Mouse (Mus musculus): ENCODE results near the gene Lhx2. TPM values are rescaled to one million over a fixed set of nuclear protein-coding genes. Genes with fewer than 3 reads are reported as not detected.

Lhx2 gene
- total RNA-seq, 2 experiments from 2014 or later: not detected

DNA sequence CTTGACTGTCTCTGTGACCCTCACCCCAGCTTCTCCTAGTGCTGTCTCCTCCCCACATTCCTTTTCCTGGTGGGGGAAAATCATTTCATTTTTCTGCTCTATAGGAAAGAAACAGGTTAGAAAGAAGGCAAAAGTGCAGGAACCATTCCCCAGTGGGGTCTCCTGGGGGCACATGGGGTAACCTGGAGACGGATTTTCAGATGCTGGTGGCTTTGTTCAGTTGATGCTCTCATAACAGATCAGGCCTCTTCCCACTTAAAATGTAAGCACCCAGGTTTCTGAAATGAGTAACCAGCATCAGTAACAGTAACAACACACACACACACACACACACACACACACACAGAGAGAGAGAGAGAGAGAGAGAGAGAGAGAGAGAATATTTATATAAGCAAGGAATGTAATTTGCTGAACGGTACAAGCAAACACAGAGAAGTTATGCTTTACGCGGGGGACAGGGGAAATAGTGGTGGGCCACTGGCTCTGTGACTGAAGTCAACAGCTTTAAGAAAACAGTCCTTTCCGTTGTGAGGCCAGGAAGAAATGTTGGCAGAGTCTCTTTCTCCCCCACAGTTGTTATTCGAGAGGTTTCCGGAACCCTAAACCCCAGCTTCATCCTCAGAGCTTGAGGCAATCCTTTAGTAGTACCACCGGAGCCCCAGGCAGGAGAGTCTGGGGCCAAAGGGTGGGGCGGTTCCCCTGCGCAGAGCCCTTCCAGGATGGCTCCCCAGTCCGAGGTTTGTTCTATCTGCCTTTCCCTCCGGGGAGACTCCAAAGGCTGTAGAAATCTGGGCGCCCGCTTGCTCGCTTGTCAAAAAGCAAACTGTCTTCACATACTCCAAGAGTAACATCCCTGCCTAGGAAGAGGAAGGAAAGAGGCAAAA, 8.0 kb downstream of the Lhx2 start:
- DNase-seq: no peak

DNA sequence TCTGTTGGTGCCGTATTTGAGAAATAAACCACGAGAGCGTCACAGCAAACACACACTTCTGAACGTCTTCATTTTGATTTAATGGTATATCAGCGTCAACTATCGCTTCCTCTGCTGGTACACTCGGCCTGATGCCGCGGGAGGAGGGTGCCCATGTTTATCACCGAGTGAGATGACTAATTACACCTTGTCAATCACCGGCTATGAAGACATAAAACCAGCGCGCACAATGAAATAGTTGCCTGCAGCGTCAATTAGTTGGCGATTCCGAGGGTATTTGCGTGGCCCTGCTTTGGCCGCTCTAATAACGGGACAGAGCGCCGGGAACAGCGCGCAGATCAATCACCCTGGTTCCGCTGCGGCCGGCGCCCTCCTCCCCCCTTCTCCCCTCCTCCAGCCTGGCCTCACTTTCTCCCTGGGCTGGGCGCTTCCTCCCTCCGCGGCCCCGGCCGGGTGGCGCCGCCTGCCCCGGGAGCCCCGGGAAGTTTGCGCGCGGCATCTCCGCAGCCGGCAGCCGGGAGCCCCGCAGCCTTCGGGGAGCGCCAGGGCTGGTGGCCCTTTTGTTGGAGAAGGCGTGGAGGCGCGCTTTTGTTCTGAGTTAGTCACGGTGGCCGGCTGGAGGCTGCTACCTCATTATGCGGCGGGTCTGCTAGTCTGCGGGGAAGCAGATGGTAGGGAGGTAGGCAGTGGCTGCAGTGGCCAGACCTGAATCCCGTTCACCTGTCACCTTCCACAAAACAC, 8.9 kb downstream of the Lhx2 start:
- peak in 1 of 2 experiments; percentile 40 for DNase-seq

DNA sequence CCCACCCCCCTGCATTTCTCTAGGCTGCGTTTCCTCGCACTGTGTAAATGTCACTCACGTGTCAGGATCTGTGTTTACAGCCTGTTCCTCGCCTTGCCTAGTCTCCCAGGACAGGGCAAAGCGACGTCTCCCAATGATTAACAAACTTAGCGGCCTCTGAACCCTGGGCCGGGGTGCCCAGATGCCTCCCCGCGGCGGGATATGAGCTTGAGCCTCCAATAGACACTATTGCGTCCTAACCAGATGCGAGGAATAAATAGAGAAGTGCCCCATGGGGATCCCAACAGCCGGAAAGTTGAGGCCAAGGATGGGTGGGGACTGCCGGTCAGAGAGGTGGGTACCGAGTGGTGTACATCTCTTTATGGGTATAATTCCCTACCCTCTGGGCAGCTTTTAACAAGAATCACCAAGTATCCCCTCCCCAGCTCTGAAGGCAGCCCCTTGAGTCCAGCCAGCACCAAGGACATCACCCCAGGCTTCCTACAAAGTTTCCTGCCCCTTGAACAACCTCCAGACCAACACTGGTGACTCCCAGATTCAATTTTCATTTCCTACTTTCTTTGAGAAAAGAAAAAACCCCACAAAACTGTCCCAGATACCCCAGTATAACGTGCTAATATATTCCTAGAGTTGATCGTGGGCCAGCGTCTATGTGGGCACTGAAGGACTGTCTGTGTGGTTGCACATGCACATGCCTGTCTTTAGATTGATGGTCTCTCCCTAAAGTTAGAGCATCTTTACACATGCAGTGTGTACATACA, 9.8 kb downstream of the Lhx2 start:
- peak in 1 of 2 experiments; percentile 11 for DNase-seq

DNA sequence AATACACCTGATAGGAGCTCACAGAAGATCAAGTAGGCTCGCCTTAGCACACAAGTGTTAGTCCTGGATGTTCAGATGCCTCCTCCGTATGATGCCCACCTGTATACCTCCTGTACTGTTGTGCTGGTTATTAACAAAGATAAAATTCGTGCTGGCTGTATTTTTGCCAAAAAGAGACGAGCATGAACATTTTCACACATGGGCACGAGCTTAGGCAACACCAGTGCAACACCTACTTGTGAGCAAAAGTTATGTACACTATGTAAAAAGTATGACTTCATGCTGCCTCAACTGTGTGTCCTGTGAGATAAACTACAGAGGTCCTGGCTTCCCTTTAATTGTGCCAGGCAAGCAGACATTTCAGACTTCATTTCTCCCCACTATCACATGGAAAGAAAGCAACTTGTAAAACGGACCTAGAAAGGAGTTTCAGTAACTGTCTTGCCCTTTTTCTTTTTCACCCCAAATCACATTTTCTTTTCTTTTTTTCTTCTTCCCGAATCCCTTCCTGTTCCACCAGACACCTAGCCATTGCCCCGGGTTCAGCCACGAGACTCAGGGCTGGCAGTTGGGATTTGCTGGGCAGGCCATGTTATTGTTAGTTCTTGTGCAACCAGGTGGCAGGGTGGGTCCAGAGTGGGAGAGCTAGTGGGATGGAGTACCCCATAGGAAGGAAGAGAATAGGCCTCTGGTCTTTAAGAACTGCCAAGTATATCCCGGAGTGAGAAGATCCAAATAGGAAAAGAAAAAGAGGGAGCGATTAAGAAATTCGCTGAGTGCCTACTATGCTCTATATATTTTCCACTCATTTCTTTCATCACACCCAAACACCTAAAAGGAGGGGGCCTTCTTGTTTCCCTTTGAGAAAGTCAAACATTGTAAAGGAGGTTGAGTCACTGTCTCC, 10.6 kb downstream of the Lhx2 start:
- peak in 1 of 2 experiments; percentile 10 for DNase-seq

DNA sequence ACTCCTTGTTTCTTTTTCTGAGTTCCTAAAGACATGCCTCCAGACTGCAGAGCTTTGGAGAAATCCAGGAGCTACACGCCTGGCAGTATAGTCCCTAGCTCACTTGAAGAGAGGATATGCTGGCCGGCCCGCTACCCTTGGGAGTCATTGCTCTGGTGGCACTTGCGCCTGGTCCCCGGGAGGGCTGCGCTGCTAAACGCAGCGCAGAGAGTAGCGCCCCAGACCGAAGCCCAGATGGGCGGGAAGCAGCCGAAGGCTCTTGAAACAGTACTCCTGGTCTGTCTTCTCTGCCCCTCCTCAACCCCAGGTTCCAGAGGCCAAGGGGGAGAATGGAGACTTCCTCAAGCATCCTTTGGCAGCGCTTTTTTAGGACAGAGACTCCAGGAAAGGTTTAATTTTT, 11.3 kb downstream of the Lhx2 start:
- DNase-seq: no peak

DNA sequence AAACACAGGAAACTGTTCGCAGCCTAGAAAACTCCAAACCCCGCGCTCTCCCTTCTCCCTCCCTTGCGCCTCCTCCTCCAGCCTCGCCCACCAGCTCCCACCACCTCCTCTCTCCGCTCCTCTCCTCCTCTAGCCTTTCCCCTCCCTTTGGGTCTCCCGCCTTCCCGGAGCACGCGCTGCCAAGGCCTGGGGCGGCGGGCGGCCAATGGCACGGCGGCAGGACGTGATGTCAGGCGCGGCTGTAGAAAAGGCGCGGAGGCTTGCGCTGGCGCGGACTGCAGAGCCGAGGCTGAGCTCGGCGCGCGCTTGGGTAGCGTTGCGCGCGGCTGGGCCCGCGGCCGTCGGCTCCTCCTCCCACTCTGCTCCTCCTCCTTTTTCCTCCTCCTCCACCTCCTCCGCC, 11.7 kb downstream of the Lhx2 start:
- DNase-seq: peak; percentile 83 to 88

DNA sequence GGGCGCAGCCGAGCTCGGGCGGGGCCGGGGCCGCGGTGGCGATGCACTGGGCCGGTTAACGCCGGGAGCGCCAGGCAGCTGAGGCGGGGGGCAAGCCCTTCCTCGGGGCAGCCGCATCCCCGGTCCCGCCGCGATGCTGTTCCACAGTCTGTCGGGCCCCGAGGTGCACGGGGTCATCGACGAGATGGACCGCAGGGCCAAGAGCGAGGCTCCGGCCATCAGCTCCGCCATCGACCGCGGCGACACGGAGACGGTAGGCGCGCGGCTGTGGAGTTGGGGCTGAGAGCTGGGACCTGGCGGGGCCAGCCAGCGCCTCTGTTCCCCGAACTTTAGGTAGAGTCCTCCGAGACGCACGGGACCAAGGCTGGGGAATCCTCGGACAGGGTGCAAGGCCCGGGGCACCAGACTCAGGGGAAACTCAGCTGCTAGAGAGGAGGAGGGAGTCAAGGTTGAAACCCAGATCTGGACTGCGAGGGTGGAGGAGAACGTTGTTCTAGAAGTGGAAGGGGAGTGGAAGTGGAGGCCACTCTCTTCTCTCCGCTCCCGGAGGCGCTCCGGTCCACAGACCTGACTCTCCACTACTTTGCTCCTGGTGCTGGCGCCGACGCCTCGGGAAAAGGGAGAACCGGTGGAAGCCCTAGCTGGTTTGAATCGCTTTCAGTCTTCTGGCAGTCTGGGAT, 12.7 kb downstream of the Lhx2 start:
- peak in 1 of 2 experiments; percentile 33 for DNase-seq

DNA sequence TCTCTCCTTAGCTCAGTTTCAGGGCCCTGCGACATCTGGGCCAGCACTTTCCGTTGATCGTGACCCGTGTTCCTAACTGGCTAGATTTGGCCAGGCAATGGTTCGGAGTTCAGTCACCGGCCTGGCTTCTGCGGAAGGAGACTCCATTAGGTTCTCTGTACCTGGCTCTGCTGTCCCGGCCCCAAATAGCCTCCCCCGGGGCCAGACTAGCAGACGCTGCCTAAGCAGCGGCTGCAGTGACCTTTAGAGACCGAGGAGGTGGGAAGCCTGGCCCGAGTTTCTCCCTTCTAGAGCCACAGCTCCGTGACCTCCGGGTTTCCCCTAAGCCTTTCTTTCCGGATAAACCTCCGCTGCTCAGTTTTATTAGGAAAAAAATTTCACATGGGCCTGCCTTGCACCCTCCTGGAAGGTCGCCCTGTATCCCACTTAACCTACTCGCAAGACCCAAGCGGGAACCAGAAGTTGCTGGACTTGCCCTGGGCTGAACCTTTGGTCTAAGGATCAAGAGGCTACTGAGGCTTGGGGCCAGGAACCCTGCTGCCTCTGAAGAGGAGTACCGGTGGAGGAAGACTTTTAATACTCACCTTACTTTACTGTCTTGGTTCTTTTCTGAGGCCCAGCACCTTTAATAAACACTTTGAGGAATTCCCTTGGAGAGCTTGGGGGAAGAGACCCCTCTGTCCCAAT, 13.4 kb downstream of the Lhx2 start:
- DNase-seq: no peak

DNA sequence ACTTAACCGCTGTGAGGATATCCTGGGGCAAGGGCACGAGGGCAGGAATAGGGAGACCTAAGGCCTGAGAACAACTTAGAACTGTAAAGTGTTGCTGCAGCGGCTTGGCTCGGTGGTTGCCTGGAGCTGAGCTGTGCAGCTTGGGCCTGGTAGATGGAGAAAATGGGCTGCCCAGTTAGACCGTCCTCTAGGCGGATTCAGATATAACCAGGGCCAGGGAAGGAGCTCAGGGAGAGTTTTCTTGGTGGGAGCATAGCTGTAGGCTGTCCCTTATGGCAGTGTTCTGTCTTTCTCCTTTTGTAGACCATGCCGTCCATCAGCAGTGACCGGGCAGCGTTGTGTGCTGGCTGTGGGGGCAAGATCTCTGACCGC, 13.9 kb downstream of the Lhx2 start:
- no peak for DNase-seq

DNA sequence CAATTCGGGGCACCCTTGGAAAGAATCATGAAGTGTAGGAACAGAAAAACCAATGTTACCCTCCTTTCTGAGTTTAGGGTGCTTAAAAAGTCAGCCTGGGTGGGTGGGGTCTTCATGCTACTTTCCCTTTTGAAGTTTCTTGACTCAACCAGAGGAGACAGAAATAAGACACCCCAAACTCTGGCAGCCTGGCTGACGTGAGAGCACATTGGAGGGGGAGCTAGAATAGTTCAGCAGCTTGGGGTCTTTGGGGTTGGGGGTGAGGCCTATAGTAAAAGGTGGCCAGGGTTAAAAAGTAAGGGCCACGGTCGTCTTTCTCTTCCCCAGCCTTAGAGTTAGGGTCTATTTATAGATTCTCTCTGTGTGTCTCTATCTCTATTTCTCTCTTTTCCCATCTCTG, 14.6 kb downstream of the Lhx2 start:
- no peak for DNase-seq

DNA sequence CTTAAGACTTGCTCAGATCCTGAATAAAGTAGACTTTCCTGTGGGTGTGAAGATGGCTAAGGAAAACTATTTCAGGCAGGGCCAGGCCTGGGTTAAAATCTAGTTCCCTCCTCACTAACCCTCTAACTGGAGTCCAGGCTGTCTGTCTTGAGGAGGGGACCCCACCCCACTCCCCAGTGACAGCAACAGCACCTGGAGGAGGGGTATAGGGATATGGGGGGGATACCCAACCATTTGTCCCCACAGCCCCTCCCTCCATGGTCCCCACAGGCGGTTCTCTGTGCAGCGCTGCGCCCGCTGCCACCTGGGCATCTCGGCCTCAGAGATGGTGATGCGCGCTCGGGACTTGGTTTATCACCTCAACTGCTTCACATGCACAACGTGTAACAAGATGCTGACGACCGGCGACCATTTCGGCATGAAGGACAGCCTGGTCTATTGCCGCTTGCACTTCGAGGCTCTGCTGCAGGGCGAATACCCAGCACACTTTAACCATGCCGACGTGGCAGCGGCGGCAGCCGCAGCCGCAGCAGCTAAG, 15.2 kb downstream of the Lhx2 start:
- DNase-seq: no peak

DNA sequence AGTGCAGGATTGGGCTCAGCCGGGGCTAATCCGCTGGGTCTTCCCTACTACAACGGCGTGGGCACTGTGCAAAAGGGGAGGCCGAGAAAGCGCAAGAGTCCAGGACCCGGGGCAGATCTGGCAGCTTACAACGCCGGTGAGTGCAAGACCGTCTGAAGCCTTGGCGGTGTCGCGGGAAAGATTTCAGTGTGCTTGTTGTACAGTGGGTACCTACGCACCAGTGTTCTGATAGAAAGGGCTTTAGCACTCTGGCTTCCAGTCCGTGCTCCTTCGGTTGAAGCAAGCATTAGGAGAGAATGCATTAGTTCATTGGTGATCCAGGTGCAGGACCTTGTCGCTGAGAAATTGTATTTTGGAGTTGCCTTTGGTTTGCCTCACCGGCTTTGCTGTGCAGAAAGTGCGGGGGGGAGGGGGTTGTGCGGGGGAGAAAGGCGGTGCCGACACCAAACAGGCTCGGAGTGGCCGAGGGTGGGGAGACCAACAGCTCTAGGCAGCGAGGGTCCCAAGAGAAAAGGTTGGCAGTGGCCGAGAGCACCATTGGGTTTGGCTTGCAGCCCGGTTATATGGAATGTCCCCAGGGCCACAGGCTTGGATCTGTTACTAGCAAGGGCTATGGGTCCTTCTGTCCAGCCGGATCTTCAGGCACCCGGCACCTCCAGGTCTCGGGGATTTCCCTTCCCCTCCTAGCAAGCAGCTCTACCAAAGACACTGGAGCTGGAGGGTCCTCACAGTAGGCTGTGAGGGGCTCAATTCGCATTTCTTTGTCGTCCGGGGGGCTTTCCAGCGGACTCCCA, 15.8 kb downstream of the Lhx2 start:
- DNase-seq: no peak

DNA sequence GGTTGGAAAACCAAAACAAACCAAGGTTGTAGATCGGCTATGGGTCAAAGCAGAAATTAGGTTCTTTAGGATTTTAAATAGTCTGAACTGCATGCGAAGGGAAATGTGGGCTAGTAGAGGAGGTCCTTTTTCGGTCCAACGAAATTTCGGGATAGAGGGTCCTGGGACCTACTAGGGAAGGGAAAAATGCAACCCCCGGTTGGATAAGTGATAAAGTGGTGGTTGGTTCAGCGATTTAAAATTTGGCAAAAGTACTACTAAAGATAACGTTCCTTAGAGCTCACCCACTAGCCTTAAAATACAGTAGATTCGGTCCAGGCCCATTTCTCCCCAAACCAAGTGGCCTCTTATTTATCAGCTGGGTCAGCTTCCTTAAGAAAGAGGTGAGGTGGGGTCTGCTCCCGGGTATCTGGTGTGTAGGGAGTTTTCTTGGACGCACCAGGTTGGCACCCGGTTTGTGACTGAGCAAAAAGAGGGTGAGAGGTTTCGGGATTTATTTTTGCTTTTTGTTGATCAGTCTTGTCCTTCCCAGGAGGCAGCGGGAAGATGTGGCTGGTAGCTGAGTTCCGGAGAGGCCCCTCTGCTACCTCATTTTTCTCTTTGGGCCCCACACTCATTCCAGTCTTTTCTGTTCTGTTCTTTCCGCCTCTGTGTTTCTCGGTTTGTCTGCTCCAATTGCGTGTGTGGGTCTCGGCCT, 16.8 kb downstream of the Lhx2 start:
- no peak for DNase-seq

DNA sequence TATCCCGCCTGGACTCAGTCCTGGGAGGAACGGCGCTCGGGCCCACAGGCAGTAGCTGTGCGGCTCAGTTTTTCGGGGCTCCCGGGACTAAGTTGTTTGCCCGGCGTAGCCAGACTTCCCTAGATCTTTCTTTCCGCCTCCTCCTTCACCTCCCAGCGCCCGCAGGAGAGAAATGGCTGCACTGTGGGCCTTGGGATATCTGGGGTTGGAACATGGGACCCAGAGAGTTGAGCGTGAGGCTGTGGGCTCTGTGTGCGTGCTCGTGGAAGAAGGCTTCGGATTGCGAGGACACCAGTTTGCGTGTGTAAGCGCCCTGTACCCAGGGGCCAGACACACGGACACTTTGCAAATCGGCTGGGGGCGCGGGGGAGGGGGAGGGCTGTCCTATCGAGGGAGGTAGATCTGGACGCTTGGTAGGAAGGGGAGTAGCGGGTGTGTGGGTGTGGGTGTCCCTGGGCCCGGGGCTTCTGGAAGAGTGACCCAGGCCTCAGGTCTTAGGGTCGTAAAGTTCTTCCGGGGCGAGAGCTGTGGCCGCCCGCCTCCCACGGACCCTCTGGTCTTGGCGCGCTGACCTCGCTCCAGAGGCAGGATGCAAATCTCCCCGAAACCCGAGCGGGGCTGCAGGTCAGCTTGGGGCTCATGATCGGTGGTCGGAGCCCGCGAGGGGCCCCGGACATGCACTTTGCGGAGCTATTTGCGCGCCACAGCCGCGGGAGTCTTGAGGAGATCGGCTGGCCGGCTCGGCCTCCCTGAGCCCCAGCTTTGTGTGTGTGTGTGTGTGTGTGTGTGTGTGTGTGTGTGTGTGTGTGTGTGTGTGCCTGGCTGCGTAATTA, 17.6 kb downstream of the Lhx2 start:
- DNase-seq: no peak

DNA sequence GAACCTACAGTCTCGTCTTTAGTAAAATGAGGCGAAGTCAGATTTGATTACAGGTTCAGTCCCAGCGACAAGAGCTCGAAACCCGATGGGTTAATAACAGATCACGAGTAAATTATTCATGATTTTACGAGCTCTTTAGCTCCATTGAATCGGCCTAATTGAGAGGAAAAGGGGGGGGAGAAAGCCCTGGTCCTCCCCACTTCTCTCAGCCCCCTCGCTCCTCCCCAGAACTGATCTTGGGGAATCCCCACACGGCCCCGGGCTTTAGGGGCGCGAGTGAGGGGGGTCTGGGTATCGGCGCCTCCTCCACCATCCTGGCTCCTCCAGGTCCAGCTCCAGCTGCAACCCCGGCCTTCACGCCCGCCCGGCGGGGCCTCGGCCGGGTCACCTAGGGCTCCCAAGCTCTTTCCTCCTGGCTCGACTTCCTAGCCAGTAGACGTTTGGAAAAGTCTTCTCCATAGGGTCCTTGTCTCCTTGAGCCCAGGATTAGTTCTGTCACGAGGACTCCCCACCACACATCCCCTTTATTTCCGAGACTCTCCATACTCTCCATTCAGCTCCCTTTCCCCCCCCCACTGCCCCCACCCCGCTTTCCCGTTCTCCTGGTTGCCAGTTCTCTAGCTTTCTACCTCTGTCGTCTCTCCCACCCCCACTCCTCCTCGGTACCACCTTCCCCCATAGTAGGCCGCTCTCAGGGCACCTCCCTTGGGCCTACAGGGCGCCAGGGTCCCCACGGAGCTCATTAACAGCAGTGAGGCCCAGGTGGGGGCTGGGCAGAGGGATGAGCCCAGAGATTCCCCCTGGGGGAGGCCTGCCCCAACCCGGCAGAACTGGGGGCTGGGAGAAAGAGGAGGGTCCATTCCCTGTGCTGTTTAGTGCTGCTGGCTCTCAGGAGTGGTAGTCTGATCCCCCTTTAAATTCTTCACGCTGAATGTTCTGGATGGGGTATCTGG, 18.5 kb downstream of the Lhx2 start:
- no peak for DNase-seq

DNA sequence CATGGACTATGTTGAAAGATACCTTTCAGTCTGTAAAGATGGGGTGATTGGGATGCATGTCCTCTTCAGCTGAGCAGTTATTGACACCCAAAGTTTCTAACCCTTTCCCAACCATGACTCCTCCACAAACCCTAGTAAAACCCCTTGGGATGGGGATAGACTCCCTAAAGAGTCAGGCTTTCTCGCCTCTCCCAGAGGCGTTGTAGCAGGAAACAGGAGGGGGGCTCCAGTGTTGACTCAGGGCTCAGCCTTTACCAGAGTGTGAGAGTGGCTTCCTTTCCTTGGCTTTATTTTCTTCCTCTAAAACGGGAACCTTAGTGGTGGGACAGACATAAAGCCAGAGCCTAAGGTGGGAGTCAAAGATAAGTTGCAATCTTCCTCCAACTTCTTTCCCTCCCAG, 19.5 kb downstream of the Lhx2 start:
- no peak for DNase-seq

DNA sequence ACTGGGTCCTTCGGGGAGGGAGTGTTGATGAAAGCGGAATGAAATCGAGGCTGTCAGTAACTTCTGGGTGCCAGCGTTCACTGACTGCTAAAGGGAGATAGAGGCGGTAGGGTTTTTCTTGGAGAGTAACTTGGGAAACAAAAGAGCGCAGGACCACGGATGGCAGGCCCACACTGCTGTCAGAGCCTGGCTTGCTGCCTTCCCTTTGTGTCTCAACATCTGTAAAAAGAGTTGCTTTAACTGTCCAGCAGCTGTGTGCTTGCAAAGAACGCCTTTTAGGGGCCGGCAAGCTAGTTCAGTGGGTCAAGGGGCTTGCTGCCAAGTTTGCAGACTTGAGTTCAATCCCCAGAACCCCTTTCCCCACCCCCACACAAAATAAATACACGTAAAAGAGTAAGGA, 20.1 kb downstream of the Lhx2 start:
- no peak for DNase-seq
